Mouse (Mus musculus): ENCODE data around the gene Padi6.

The Padi6 gene

GRCm38 (mm10) chr4:140742543-140742942 lies at the start of gene Padi6:
Gene Padi6 (minus strand): TSS chr4:140742643.
- no peak for DNase-seq (ENCODE audit: extremely low read depth, insufficient read length, low spot score)

DNA sequence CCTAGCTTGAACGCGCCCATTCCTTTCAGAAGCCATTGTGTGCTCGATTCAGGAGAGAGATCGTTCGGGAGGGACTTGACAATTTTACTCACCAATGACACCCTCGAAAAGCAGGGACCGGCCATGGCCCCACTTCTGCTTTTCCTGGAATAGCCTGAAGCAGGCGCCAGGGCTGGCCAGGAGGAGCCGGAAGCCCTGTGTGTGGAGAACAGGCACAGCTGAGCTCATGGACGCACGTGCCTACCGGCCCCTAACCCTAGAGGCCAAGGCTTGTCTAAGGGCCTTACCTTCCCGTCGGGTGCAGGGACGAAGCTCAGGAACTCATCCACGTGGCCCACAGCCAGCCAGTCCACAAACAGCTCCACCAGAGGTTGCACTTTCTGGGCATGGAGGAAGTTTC lies 48.6 kb upstream of the Padi6 start:
- DNase-seq (ENCODE audit: extremely low read depth, insufficient read length, low spot score): no peak

GRCm38 (mm10) chr4:140789983-140790382 lies 47.5 kb upstream of the Padi6 start:
- no peak for DNase-seq (ENCODE audit: extremely low read depth, insufficient read length, low spot score)

DNA sequence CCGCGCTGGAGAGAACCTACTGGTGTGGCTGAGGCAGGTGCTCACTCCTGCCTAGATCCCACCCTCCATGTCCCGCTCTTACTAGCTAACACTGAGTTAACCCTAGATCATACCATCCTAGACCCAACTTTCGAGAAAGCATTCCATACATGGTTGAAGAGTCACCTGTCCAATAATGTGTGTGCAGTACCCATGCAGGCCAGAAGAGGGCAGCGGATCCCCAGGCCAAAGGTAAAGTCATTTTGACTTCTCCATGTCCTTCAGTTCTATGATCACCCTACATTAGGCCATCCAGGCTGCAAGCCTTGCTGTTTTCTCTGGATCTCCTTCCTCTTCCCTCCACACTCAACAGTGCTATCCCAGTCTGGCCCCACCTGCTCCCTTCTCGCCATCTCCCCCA lies 46.5 kb upstream of the Padi6 start:
- no peak for DNase-seq (ENCODE audit: extremely low read depth, insufficient read length, low spot score)

GRCm38 (mm10) chr4:140788264-140788663 lies 45.8 kb upstream of the Padi6 start:
- DNase-seq (ENCODE audit: extremely low read depth, insufficient read length, low spot score): no peak

DNA sequence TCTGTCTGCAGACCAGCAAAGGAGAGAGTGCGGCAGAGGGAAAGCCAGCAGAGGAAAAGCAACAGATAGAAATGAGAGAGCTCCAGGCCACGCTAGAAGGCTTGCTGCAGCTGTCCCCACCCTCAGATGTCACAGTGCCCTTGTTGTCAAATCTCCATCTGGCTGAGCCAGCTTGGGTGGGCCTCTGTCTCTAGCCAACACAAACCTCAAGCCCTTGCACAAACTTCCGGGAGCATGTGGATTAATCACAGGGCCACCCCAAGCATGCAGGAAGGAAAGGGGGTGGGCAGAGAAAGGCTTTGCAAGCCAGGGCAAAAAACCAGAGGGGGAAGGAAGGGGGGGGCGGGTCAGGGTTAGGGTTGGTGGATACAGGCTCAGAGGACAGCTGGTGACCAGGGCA lies 45.0 kb upstream of the Padi6 start:
- DNase-seq (ENCODE audit: extremely low read depth, insufficient read length, low spot score): no peak

DNA sequence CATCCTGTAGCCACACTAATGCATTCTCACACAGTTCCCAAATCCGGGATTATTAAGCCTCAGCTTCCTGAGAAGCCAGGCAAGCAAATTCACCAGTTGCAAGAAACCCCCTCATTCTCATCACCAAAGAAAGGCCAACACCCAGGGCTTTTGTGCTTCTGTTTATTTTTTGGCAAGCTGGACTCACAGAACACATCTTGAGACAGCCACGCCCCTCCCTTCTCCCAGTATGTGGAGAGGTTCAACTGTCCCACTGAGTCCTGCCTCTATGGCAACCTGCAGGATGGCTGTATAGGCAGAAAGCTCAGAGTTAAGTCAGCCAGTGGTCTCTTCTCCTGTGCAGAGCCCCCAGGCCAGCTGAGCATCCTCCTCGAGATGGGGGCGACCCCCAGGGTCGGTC lies 42.8 kb upstream of the Padi6 start:
- DNase-seq (ENCODE audit: extremely low read depth, insufficient read length, low spot score): no peak

GRCm38 (mm10) chr4:140784292-140784945 lies 42.0 kb upstream of the Padi6 start:
- DNase-seq (ENCODE audit: extremely low read depth, insufficient read length, low spot score): no peak

DNA sequence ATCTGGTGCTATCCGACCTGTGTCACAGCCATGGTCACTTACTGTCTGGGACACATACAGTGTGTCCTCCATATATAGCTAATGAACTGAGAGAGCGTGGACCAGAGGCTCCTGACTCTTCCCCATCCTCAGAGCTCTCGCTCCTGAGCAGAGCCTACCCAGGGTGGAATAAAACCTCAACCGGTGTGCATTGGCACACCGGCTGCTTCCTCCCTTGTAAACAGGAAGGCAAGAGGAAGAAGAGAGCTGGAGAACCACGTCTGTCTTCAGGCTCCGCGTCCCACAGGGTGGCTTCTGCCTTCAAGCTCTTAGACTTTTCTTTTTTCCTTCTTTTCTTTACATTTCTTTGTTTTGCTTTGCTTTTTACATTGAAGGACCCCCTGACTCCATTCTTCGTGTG lies 40.4 kb upstream of the Padi6 start:
- no peak for DNase-seq (ENCODE audit: extremely low read depth, insufficient read length, low spot score)

DNA sequence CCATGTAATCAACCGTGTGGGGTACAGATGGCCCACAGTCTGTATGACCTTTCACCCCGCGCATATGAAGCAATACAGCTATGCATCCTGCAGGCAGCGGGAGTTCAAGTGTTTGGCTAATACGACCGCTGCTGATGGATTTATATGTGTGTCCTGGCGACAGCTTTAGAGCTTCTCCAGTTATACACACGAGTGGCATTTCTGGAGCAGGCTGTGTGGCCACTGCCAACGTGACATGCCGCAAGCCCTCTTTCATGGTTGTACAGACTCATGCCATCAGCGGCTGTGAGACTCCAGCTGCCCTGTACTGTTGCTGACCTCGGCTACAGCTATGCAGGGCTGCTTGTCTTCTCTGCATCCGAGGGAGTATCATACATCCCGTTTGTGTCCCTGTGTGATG lies 38.1 kb upstream of the Padi6 start:
- DNase-seq (ENCODE audit: extremely low read depth, insufficient read length, low spot score): no peak

GRCm38 (mm10) chr4:140779803-140780397 lies 37.5 kb upstream of the Padi6 start:
- no peak for DNase-seq (ENCODE audit: extremely low read depth, insufficient read length, low spot score)

GRCm38 (mm10) chr4:140776623-140777022 lies 34.2 kb upstream of the Padi6 start:
- DNase-seq (ENCODE audit: extremely low read depth, insufficient read length, low spot score): no peak

DNA sequence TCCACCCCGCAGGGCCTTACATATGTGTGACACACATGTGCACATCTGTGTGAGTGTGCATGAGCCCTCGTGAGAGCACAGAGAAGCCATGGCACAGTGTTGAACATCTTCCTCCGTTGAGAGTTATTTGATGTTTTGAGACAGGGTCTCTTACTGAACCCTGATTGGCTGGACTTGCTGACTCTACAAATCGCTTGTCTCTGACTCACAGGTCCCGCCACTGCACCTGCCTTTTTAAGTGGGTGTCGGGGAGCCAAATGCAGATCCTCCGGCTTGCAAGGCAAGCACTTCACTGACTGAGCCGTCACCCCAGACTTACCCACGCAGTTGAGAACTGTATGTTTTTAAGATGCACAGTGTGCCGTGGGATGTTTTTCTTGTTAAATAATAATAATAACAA lies 33.4 kb upstream of the Padi6 start:
- DNase-seq (ENCODE audit: extremely low read depth, insufficient read length, low spot score): no peak

GRCm38 (mm10) chr4:140774893-140775292 lies 32.5 kb upstream of the Padi6 start:
- DNase-seq (ENCODE audit: extremely low read depth, insufficient read length, low spot score): no peak

GRCm38 (mm10) chr4:140774025-140774800 lies 31.8 kb upstream of the Padi6 start, which contains the start of gene Padi4:
Gene Padi4 (minus strand): TSS chr4:140774236.
- peak; percentile 48 for DNase-seq (ENCODE audit: extremely low read depth, insufficient read length, low spot score)

DNA sequence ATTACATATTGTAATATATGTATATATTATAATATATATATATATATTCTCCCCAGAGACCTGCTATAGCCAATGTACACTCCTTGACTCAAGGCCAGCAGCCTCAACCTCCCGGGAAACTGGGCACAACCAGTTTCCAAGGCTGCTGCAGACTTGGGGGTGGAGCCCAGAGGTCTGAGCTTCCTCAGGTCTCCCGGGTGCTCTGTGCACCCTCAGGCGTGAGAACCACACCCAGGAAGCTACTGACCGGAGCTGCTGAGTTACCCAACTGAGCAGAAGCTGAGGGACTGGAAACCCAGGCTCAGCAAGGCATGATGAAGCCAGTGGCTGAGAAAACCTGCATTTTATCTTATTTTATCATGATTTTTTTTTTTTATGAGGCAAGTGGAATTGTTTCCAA lies 28.6 kb upstream of the Padi6 start:
- peak; percentile 69 for DNase-seq (ENCODE audit: extremely low read depth, insufficient read length, low spot score)

DNA sequence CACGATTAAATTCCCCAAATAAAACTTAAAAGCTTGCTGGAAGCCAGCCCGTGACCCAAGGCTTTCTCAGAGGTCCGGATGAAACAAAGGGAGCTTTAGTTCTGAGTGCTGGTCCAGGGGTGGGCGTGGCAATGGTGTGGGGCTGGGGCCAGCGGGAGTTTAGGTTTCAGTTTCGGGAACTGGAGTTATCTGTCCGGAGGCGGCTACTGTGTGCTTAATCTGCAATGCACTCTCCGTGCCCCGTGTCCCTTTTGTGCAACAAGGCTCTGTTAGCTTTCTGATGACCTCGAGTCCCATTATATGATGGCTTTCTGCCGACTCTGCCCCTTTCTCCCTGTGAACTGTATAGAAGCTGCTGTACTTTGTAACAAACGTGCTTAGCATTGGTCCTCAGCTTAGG lies 28.0 kb upstream of the Padi6 start:
- DNase-seq (ENCODE audit: extremely low read depth, insufficient read length, low spot score): peak; percentile 65

DNA sequence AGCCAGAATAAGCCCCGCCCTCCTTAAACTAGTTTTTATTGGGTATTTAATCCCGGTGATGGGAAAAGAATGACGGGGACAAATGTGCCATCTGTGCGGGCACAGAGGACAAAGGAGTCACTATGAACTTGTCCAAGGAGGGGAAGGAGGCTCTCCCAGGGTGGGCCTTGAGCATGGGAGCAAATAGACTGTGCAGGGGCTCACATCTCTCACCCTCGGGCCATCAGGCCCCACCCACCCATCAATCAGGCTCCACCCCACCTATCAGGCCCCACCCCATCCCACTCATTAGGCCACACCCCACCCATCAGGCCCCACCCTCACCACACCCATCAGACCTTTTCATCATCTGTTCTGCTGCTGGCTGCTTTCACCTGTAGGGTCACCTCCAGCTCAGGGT lies 26.5 kb upstream of the Padi6 start:
- no peak for DNase-seq (ENCODE audit: extremely low read depth, insufficient read length, low spot score)

- no peak for DNase-seq (ENCODE audit: extremely low read depth, insufficient read length, low spot score)
Measured at GRCm38 (mm10) chr4:140765936-140766335, 23.5 kb upstream of the Padi6 start.

GRCm38 (mm10) chr4:140763158-140763557 lies 20.7 kb upstream of the Padi6 start:
- peak; percentile 52 for DNase-seq (ENCODE audit: extremely low read depth, insufficient read length, low spot score)

GRCm38 (mm10) chr4:140761601-140762000 lies 19.2 kb upstream of the Padi6 start:
- DNase-seq (ENCODE audit: extremely low read depth, insufficient read length, low spot score): no peak

GRCm38 (mm10) chr4:140755811-140756210 lies 13.4 kb upstream of the Padi6 start:
- DNase-seq (ENCODE audit: extremely low read depth, insufficient read length, low spot score): no peak
